Mouse (Mus musculus): ENCODE measurements around the gene Nlgn2. TPM values are rescaled to one million over a fixed set of nuclear protein-coding genes. Genes with fewer than 3 reads are reported as not detected.
A peak's percentile ranks its signal among the peaks of the same experiment; 100 is the strongest.

Nlgn2 gene
- polyA plus RNA-seq, 1 experiment: 4.9 TPM

- TF ChIP-seq FLI1 (IDR thresholded peaks at IDR 0.05; ENCODE audit: low read length) (no peak), GATA1 (IDR thresholded peaks at IDR 0.05; ENCODE audit: borderline replicate concordance, low read length) (no peak)
Observed at GRCm38 (mm10) chr11:69846738-69847688, 9.4 kb upstream of the Nlgn2 start.

GRCm38 (mm10) chr11:69846198-69846680 lies 8.7 kb upstream of the Nlgn2 start, which contains the start of gene Plscr3:
TSS of gene Plscr3 (plus strand) at chr11:69846376.
- Histone ChIP-seq H3K9me3 (no peaks in the 10 kb centered on the region), H3K36me3 (replicated peaks; ENCODE audit: low read length) (peaks cover 40% of the 10 kb centered on the region), H3K27me3 (replicated peaks) (no peaks in the 10 kb centered on the region), H3K4me1 (peaks cover 74% of the 10 kb centered on the region), H3K4me3 (replicated peaks) (peak within 1 kb of the TSS; percentile 97)
- TF ChIP-seq FLI1 (IDR thresholded peaks at IDR 0.05; ENCODE audit: low read length) (no peak), GATA1 (IDR thresholded peaks at IDR 0.05; ENCODE audit: borderline replicate concordance, low read length) (no peak)

More at GRCm38 (mm10) chr11:69846738-69847688, 9.4 kb upstream of the Nlgn2 start:
- H3K4me3 ChIP-seq (replicated peaks): peak overlapping the region; percentile 97
- H3K27me3 ChIP-seq (replicated peaks): no peaks in the 10 kb centered on the region
- H3K36me3 ChIP-seq (replicated peaks; ENCODE audit: low read length): peaks cover 48% of the 10 kb centered on the region
- peaks cover 78% of the 10 kb centered on the region for H3K4me1 ChIP-seq
- H3K9me3 ChIP-seq: no peaks in the 10 kb centered on the region

- peaks cover 8% of the 10 kb centered on the region for H3K36me3 ChIP-seq (replicated peaks; ENCODE audit: low read length)
- H3K27me3 ChIP-seq (replicated peaks): peaks cover 34% of the 10 kb centered on the region
- peak overlapping the region; percentile 93 for H3K4me3 ChIP-seq (replicated peaks)
- peaks cover 62% of the 10 kb centered on the region for H3K4me1 ChIP-seq
- no peaks in the 10 kb centered on the region for H3K9me3 ChIP-seq
- TF ChIP-seq GATA1 (IDR thresholded peaks at IDR 0.05; ENCODE audit: borderline replicate concordance, low read length) (no peak), FLI1 (IDR thresholded peaks at IDR 0.05; ENCODE audit: low read length) (no peak)
Observed at GRCm38 (mm10) chr11:69838714-69839104, 1.1 kb upstream of the Nlgn2 start.

GRCm38 (mm10) chr11:69837952-69838713 lies 549 bp upstream of the Nlgn2 start, which contains the start of gene Tmem256:
TSS of gene Tmem256 (plus strand) at chr11:69838514.
- Histone ChIP-seq H3K4me3 (replicated peaks) (peak within 1 kb of the TSS; percentile 93), H3K27me3 (replicated peaks) (peaks cover 39% of the 10 kb centered on the region), H3K4me1 (peaks cover 60% of the 10 kb centered on the region), H3K9me3 (no peaks in the 10 kb centered on the region), H3K36me3 (replicated peaks; ENCODE audit: low read length) (peaks cover 11% of the 10 kb centered on the region)
- no peak for TF ChIP-seq FLI1 (IDR thresholded peaks at IDR 0.05; ENCODE audit: low read length)
- TF ChIP-seq GATA1 (IDR thresholded peaks at IDR 0.05; ENCODE audit: borderline replicate concordance, low read length): no peak

- TF ChIP-seq GATA1 (IDR thresholded peaks at IDR 0.05; ENCODE audit: borderline replicate concordance, low read length) (no peak), FLI1 (IDR thresholded peaks at IDR 0.05; ENCODE audit: low read length) (no peak)
- H3K4me1 ChIP-seq: peaks cover 48% of the 10 kb centered on the region
- H3K9me3 ChIP-seq: no peaks in the 10 kb centered on the region
- H3K27me3 ChIP-seq (replicated peaks): peaks cover 51% of the 10 kb centered on the region
- peaks cover 11% of the 10 kb centered on the region for H3K36me3 ChIP-seq (replicated peaks; ENCODE audit: low read length)
- peak overlapping the region; percentile 93 for H3K4me3 ChIP-seq (replicated peaks)
Observed at GRCm38 (mm10) chr11:69836703-69837576, 644 bp downstream of the Nlgn2 start.

GRCm38 (mm10) chr11:69835966-69836335 lies 1.6 kb downstream of the Nlgn2 start:
- peaks cover 11% of the 10 kb centered on the region for H3K36me3 ChIP-seq (replicated peaks; ENCODE audit: low read length)
- no peaks in the 10 kb centered on the region for H3K9me3 ChIP-seq
- H3K27me3 ChIP-seq (replicated peaks): peaks cover 58% of the 10 kb centered on the region
- TF ChIP-seq FLI1 (IDR thresholded peaks at IDR 0.05; ENCODE audit: low read length): no peak
- TF ChIP-seq GATA1 (IDR thresholded peaks at IDR 0.05; ENCODE audit: borderline replicate concordance, low read length): no peak
- no peak overlapping the region for H3K4me3 ChIP-seq (replicated peaks)
- H3K4me1 ChIP-seq: peaks cover 48% of the 10 kb centered on the region

- Histone ChIP-seq H3K9me3 (no peaks in the 10 kb centered on the region), H3K36me3 (replicated peaks; ENCODE audit: low read length) (peaks cover 10% of the 10 kb centered on the region), H3K27me3 (replicated peaks) (peaks cover 60% of the 10 kb centered on the region), H3K4me3 (replicated peaks) (no peak overlapping the region), H3K4me1 (peaks cover 48% of the 10 kb centered on the region)
- no peak for TF ChIP-seq FLI1 (IDR thresholded peaks at IDR 0.05; ENCODE audit: low read length)
- TF ChIP-seq GATA1 (IDR thresholded peaks at IDR 0.05; ENCODE audit: borderline replicate concordance, low read length): no peak
Observed at GRCm38 (mm10) chr11:69835326-69835965, 2.1 kb downstream of the Nlgn2 start.

- TF ChIP-seq GATA1 (IDR thresholded peaks at IDR 0.05; ENCODE audit: borderline replicate concordance, low read length) (no peak), FLI1 (IDR thresholded peaks at IDR 0.05; ENCODE audit: low read length) (no peak)
- peak overlapping the region; percentile 81 for H3K4me3 ChIP-seq (replicated peaks)
- H3K36me3 ChIP-seq (replicated peaks; ENCODE audit: low read length): peaks cover 3% of the 10 kb centered on the region
- H3K9me3 ChIP-seq: no peaks in the 10 kb centered on the region
- H3K4me1 ChIP-seq: peaks cover 40% of the 10 kb centered on the region
- H3K27me3 ChIP-seq (replicated peaks): peaks cover 63% of the 10 kb centered on the region
Observed at GRCm38 (mm10) chr11:69834001-69834549, 3.5 kb downstream of the Nlgn2 start.
